Mouse (Mus musculus): ENCODE measurements around the gene Rhog.

- no peak for TF ChIP-seq CTCF (IDR thresholded peaks at IDR 0.05; ENCODE audit: low read depth)
- TF ChIP-seq EP300 (IDR thresholded peaks at IDR 0.05; ENCODE audit: low read depth) = no peak
Measured at GRCm38 (mm10) chr7:102246956-102247797, 8.7 kb downstream of the Rhog start.
